32 mouse cellular contexts compared by ENCODE assay signal in genomic region chr17:47979266-47979665, GRCm38 (mm10). TPM values are rescaled to one million over a fixed set of nuclear protein-coding genes. Genes with fewer than 3 reads are reported as not detected.
A peak's percentile ranks its signal among the peaks of the same experiment; 100 is the strongest.
DNase-seq lines count a peak whose midpoint lies in the region; ATAC-seq and TF ChIP-seq lines count a peak whose summit lies in the region.
"Had no signal": no experiment of that assay in that cellular context is flagged by ENCODE, and none has a peak within 500 bp of the region (broad histone marks: within the 10 kb centered on the region; RNA-seq: fewer than 3 reads in every experiment).

No protein-coding gene starts in this region.

- peak overlapping the region; percentile 1; the same call in 1 of the 2 replicates for H3K27ac ChIP-seq in heart, embryonic 11.5 days (ENCODE audit: low read depth, low read length)
- peak overlapping the region; percentile 82 for H3K27ac ChIP-seq in hindbrain, embryonic 10.5 days
- no peak overlapping the region for H3K27ac ChIP-seq in hindbrain, embryonic 14.5 days
- peak overlapping the region; percentile 79 for H3K27ac ChIP-seq in embryonic facial prominence, embryonic 10.5 days (replicated peaks)
- H3K27ac ChIP-seq: forebrain, embryonic 12.5 days; heart, embryonic 15.5 days; hindbrain, embryonic 12.5 days; neural tube, embryonic 12.5 days had no signal

- ATAC-seq in heart, embryonic 11.5 days (replicated peaks; ENCODE audit: insufficient number of reproducible peaks, low FRiP score, low TSS enrichment): no peak
- ATAC-seq in hindbrain, embryonic 14.5 days (ENCODE audit: low FRiP score): no peak
- ATAC-seq in erythroblast, adult 5-6 weeks (replicated peaks; ENCODE audit: low FRiP score, poor library complexity, severe bottlenecking): no peak
- ATAC-seq: activated CD4-positive, CD25-positive, alpha-beta regulatory T cell, adult 4 months had no signal

- TF ChIP-seq POLR2A in brain, embryonic 14.5 days (IDR thresholded peaks at IDR 0.05; ENCODE audit: borderline replicate concordance, extremely low read depth, insufficient read depth, insufficient read length, poor library complexity, severe bottlenecking): no peak

- 29% methylated on average over 4 of the region's 4 CpGs for WGBS in heart, embryonic 11.5 days (ENCODE audit: insufficient replicate concordance)
- WGBS in hindbrain, embryonic 10.5 days: 61% methylated on average over 4 of the region's 4 CpGs
- WGBS in hindbrain, embryonic 14.5 days: 56% methylated on average over 4 of the region's 4 CpGs
- WGBS in embryonic facial prominence, embryonic 10.5 days: 60% methylated on average over 4 of the region's 4 CpGs

- H3K9ac ChIP-seq in heart, embryonic 11.5 days (ENCODE audit: low read depth, low read length): no peak overlapping the region
- H3K9ac ChIP-seq in hindbrain, embryonic 14.5 days: no peak overlapping the region
- H3K9ac ChIP-seq: forebrain, embryonic 12.5 days; heart, embryonic 15.5 days; hindbrain, embryonic 12.5 days; neural tube, embryonic 12.5 days had no signal

- H3K36me3 ChIP-seq in heart, embryonic 11.5 days (ENCODE audit: control insufficient read depth, insufficient read depth, low read length): no peaks in the 10 kb centered on the region
- no peaks in the 10 kb centered on the region for H3K36me3 ChIP-seq in hindbrain, embryonic 10.5 days
- no peaks in the 10 kb centered on the region for H3K36me3 ChIP-seq in hindbrain, embryonic 14.5 days (replicated peaks; ENCODE audit: control insufficient read depth, insufficient read depth)
- H3K36me3 ChIP-seq in embryonic facial prominence, embryonic 10.5 days (replicated peaks): no peaks in the 10 kb centered on the region
- H3K36me3 ChIP-seq: forebrain, embryonic 12.5 days; heart, embryonic 15.5 days; hindbrain, embryonic 12.5 days; neural tube, embryonic 12.5 days had no signal

- H3K27me3 ChIP-seq in heart, embryonic 11.5 days (ENCODE audit: control insufficient read depth, insufficient read depth, low read length): no peaks in the 10 kb centered on the region
- peaks cover 42% of the 10 kb centered on the region for H3K27me3 ChIP-seq in hindbrain, embryonic 10.5 days (ENCODE audit: insufficient read depth, poor library complexity, severe bottlenecking)
- peaks cover 12% of the 10 kb centered on the region for H3K27me3 ChIP-seq in hindbrain, embryonic 14.5 days (ENCODE audit: control insufficient read depth, insufficient read depth, low read length)
- peaks cover 28% of the 10 kb centered on the region for H3K27me3 ChIP-seq in embryonic facial prominence, embryonic 10.5 days (replicated peaks; ENCODE audit: low read depth, poor library complexity, severe bottlenecking)
- H3K27me3 ChIP-seq: heart, embryonic 15.5 days had no signal

- H3K9me3 ChIP-seq in heart, embryonic 11.5 days (replicated peaks; ENCODE audit: control insufficient read depth, low read length): no peaks in the 10 kb centered on the region
- 0 out of 2 replicates have a peak, but pooled peaks cover 3% of the 10 kb centered on the region for H3K9me3 ChIP-seq in hindbrain, embryonic 10.5 days
- no peaks in the 10 kb centered on the region for H3K9me3 ChIP-seq in hindbrain, embryonic 14.5 days (ENCODE audit: control insufficient read depth, low read length)
- H3K9me3 ChIP-seq in embryonic facial prominence, embryonic 10.5 days: no peaks in the 10 kb centered on the region
- H3K9me3 ChIP-seq: forebrain, embryonic 12.5 days; heart, embryonic 15.5 days; hindbrain, embryonic 12.5 days; neural tube, embryonic 12.5 days had no signal

- no peak overlapping the region for H3K4me3 ChIP-seq in heart, embryonic 11.5 days (ENCODE audit: low read depth, low read length)
- no peak overlapping the region for H3K4me3 ChIP-seq in hindbrain, embryonic 10.5 days
- H3K4me3 ChIP-seq in hindbrain, embryonic 14.5 days (replicated peaks; ENCODE audit: low read length): no peak overlapping the region
- no peak overlapping the region for H3K4me3 ChIP-seq in embryonic facial prominence, embryonic 10.5 days
- H3K4me3 ChIP-seq: forebrain, embryonic 12.5 days; heart, embryonic 15.5 days; hindbrain, embryonic 12.5 days; megakaryocyte, embryonic 14.5 days; neural tube, embryonic 12.5 days had no signal

- no peak for DNase-seq in heart, adult 18-20 months
- no peak for DNase-seq in hindbrain, embryonic 10.5 days (ENCODE audit: low spot score)
- DNase-seq in hindbrain, embryonic 14.5 days (ENCODE audit: low spot score): no peak
- peak; percentile 44 for DNase-seq in brain, embryonic 14.5 days (ENCODE audit: low read depth)
- no peak for DNase-seq in embryonic facial prominence, embryonic 10.5 days (ENCODE audit: low spot score)
- DNase-seq in layer of hippocampus, postnatal 10 days (ENCODE audit: low spot score in 2 of 2): no peak
- DNase-seq: adrenal gland, adult 8-10 months; cerebellum, adult 18-20 months; cerebellum, postnatal 36 days; embryo, embryonic 11 days; gastrocnemius, postnatal 14 days; kidney, adult 8-10 months; kidney, postnatal 10 days; left cerebral cortex, postnatal 4 days; lung, postnatal 36 days; midbrain, embryonic 14.5 days; right cerebral cortex, postnatal 25 days; spleen, adult 18-20 months; thymus, postnatal 25 days had no signal

- TF ChIP-seq CTCF in brain, embryonic 14.5 days (IDR thresholded peaks at IDR 0.05; ENCODE audit: borderline replicate concordance, extremely low read depth, insufficient read depth, insufficient read length): no peak

- H3K4me1 ChIP-seq in heart, embryonic 11.5 days (ENCODE audit: control insufficient read depth, insufficient read depth, low read length): peaks cover 41% of the 10 kb centered on the region
- H3K4me1 ChIP-seq in hindbrain, embryonic 10.5 days (replicated peaks): peaks cover 67% of the 10 kb centered on the region
- peaks cover 24% of the 10 kb centered on the region for H3K4me1 ChIP-seq in hindbrain, embryonic 14.5 days (replicated peaks; ENCODE audit: control insufficient read depth, insufficient read depth, low read length)
- peaks cover 77% of the 10 kb centered on the region for H3K4me1 ChIP-seq in embryonic facial prominence, embryonic 10.5 days

- H3K4me2 ChIP-seq in heart, embryonic 11.5 days: 0 out of 2 replicates have a peak overlapping the region, but pooled peaks have one; percentile 4
- H3K4me2 ChIP-seq in hindbrain, embryonic 14.5 days (replicated peaks): no peak overlapping the region
- H3K4me2 ChIP-seq: forebrain, embryonic 12.5 days; heart, embryonic 15.5 days; hindbrain, embryonic 12.5 days; neural tube, embryonic 12.5 days had no signal

RNA-seq across cellular contexts. Expression of gene Foxp4, which starts 54.8 kb away (rescaled TPM):
- 15.6 and 21.1 TPM in 2 replicates for polyA plus RNA-seq in heart, embryonic 11.5 days (2014; fragmentation: Nextera tagmentation; extraction: Ambion mirVana)
- 10 to 100 TPM in 1 of 2 experiments, 1 to 10 TPM in 1; 8.5 to 12.2 TPM for total RNA-seq in heart, adult 18-20 months (2021)
- 25.1 and 29.4 TPM in 2 replicates for polyA plus RNA-seq in hindbrain, embryonic 10.5 days (2016; fragmentation: Nextera tagmentation; extraction: Ambion mirVana)
- polyA plus RNA-seq in hindbrain, embryonic 14.5 days (2014; fragmentation: Nextera tagmentation; extraction: Ambion mirVana): 34.3 and 35.1 TPM in 2 replicates
- 93.8 and 94.9 TPM in 2 replicates for polyA plus RNA-seq in brain, embryonic 14.5 days (2012; rRNA removed)
- 26.9 and 28.1 TPM in 2 replicates for polyA plus RNA-seq in embryonic facial prominence, embryonic 10.5 days (2016; fragmentation: Nextera tagmentation; extraction: Ambion mirVana)
- total RNA-seq in layer of hippocampus, postnatal 10 days (2021): 10 to 100 TPM; 51.1 to 57.6 TPM
- 1.2 and 4.0 TPM in 2 replicates for total RNA-seq in erythroblast, adult 5-6 weeks (2015; ENCODE audit: low replicate concordance)
- 0.51 and 0.70 TPM in 2 replicates for total RNA-seq in erythroblast, adult 5-6 weeks (2017; ENCODE audit: low replicate concordance)

RNA-seq across cellular contexts. Expression of gene 1700122O11Rik, which starts 58.8 kb away (rescaled TPM):
- not detected in 2 replicates for polyA plus RNA-seq in heart, embryonic 11.5 days (2014; fragmentation: Nextera tagmentation; extraction: Ambion mirVana)
- not detected for total RNA-seq in heart, adult 18-20 months (2021)
- not detected in 2 replicates for polyA plus RNA-seq in hindbrain, embryonic 10.5 days (2016; fragmentation: Nextera tagmentation; extraction: Ambion mirVana)
- polyA plus RNA-seq in hindbrain, embryonic 14.5 days (2014; fragmentation: Nextera tagmentation; extraction: Ambion mirVana): not detected in 2 replicates
- not detected in 2 replicates for polyA plus RNA-seq in brain, embryonic 14.5 days (2012; rRNA removed)
- polyA plus RNA-seq in embryonic facial prominence, embryonic 10.5 days (2016; fragmentation: Nextera tagmentation; extraction: Ambion mirVana): not detected in 2 replicates
- total RNA-seq in layer of hippocampus, postnatal 10 days (2021): not detected
- not detected in 2 replicates for total RNA-seq in erythroblast, adult 5-6 weeks (2015; ENCODE audit: low replicate concordance)
- total RNA-seq in erythroblast, adult 5-6 weeks (2017; ENCODE audit: low replicate concordance): not detected in 2 replicates
- total RNA-seq: gastrocnemius, postnatal 14 days; layer of hippocampus, postnatal 14 days; left cerebral cortex, adult 8-10 months; left cerebral cortex, postnatal 4 days; liver, adult 2 months had no signal
- polyA plus RNA-seq: activated CD4-positive, CD25-positive, alpha-beta regulatory T cell, adult 4 months; C2C12; forebrain, embryonic 12.5 days; heart, embryonic 15.5 days; hindbrain, embryonic 12.5 days; liver, adult 2 months; liver, embryonic 16.5 days; midbrain, embryonic 14.5 days; neural tube, embryonic 12.5 days had no signal
